Comparison of ENCODE assay signal across 26 mouse cellular contexts in genomic region chr19:10661919-10662318, GRCm38 (mm10). TPM values are rescaled to one million over a fixed set of nuclear protein-coding genes. Genes with fewer than 3 reads are reported as not detected.
DNase-seq lines count a peak whose midpoint lies in the region; ATAC-seq and TF ChIP-seq lines count a peak whose summit lies in the region.
"Had no signal": no experiment of that assay in that cellular context is flagged by ENCODE, and none has a peak within 500 bp of the region (broad histone marks: within the 10 kb centered on the region; RNA-seq: fewer than 3 reads in every experiment).

No protein-coding gene starts in this region.

- 23% methylated on average over 2 of the region's 2 CpGs for WGBS in liver, embryonic 14.5 days (ENCODE audit: insufficient replicate concordance)

- H3K4me1 ChIP-seq in G1E (ENCODE audit: insufficient read depth, low read depth, low read length): peaks cover 86% of the 10 kb centered on the region
- peaks cover 51 to 66% of the 10 kb centered on the region in 2 experiments for H3K4me1 ChIP-seq in liver, embryonic 14.5 days (replicated peaks; ENCODE audit: control insufficient read depth in 2 of 2, insufficient read depth in 2 of 2, low read length in 1 of 2)
- H3K4me1 ChIP-seq: embryonic facial prominence, embryonic 15.5 days; forebrain, embryonic 15.5 days; lung, embryonic 15.5 days; neural tube, embryonic 15.5 days had no signal

- peak; percentile 66 for ATAC-seq in G1E (ENCODE audit: extremely low read depth, insufficient number of reproducible peaks, low FRiP score, poor library complexity, severe bottlenecking)
- ATAC-seq in common myeloid progenitor, adult 5-6 weeks (replicated peaks; ENCODE audit: low read depth, poor library complexity, severe bottlenecking): peak; percentile 73
- ATAC-seq in liver, embryonic 14.5 days (ENCODE audit: insufficient read depth): peak; percentile 69
- ATAC-seq: forebrain, embryonic 15.5 days; inflammation-experienced regulatory T-cells, adult 6 months had no signal

- H3K4me2 ChIP-seq in liver, embryonic 14.5 days (ENCODE audit: low read depth): peak overlapping the region; percentile 61
- H3K4me2 ChIP-seq: embryonic facial prominence, embryonic 15.5 days; forebrain, embryonic 15.5 days; lung, embryonic 15.5 days; neural tube, embryonic 15.5 days had no signal

- intact Hi-C loops in gastrocnemius, adult 2 months (cut with DNase I): no loop called here

- H3K4me3 ChIP-seq in gastrocnemius, adult 2 months: no peak overlapping the region
- no peak overlapping the region; the same call in 1 of the 2 replicates for H3K4me3 ChIP-seq in G1E (ENCODE audit: low read depth, low read length)
- peak overlapping the region in 1 of 2 experiments; percentile 15; a peak in 2 of 4 replicates for H3K4me3 ChIP-seq in liver, embryonic 14.5 days (ENCODE audit: insufficient read depth in 1 of 2, low read depth in 2 of 2, low read length in 2 of 2)
- H3K4me3 ChIP-seq: embryonic facial prominence, embryonic 15.5 days; forebrain, embryonic 15.5 days; lung, embryonic 15.5 days; myocyte; neural tube, embryonic 15.5 days had no signal

- H3K9me3 ChIP-seq in G1E (replicated peaks): no peaks in the 10 kb centered on the region
- H3K9me3 ChIP-seq in liver, embryonic 14.5 days (ENCODE audit: control insufficient read depth, low read length): no peaks in the 10 kb centered on the region
- H3K9me3 ChIP-seq: embryonic facial prominence, embryonic 15.5 days; forebrain, embryonic 15.5 days; lung, embryonic 15.5 days; neural tube, embryonic 15.5 days had no signal

- no peak for TF ChIP-seq CTCF in gastrocnemius, adult 2 months (IDR thresholded peaks at IDR 0.05)
- TF ChIP-seq CTCF in G1E (IDR thresholded peaks at IDR 0.05; ENCODE audit: low read depth, low read length): no peak
- no peak for TF ChIP-seq CTCF in liver, embryonic 14.5 days (IDR thresholded peaks at IDR 0.05; ENCODE audit: low read depth)

- peak; percentile 84 for TF ChIP-seq EP300 in liver, embryonic 14.5 days (IDR thresholded peaks at IDR 0.05; ENCODE audit: low read depth)

- peak overlapping the region; percentile 52 for H3K9ac ChIP-seq in liver, embryonic 14.5 days (replicated peaks)
- H3K9ac ChIP-seq: embryonic facial prominence, embryonic 15.5 days; forebrain, embryonic 15.5 days; lung, embryonic 15.5 days; neural tube, embryonic 15.5 days had no signal

- no peak overlapping the region for H3K27ac ChIP-seq in gastrocnemius, adult 2 months
- H3K27ac ChIP-seq in liver, embryonic 14.5 days: peak overlapping the region; percentile 98
- H3K27ac ChIP-seq: embryonic facial prominence, embryonic 15.5 days; forebrain, embryonic 15.5 days; lung, embryonic 15.5 days; neural tube, embryonic 15.5 days had no signal

- H3K36me3 ChIP-seq in G1E (replicated peaks): peaks cover 3% of the 10 kb centered on the region
- no peaks in the 10 kb centered on the region; the same call in 1 of the 2 replicates for H3K36me3 ChIP-seq in liver, embryonic 14.5 days (replicated peaks; ENCODE audit: control insufficient read depth, insufficient read depth, low read depth)
- H3K36me3 ChIP-seq: embryonic facial prominence, embryonic 15.5 days; forebrain, embryonic 15.5 days; lung, embryonic 15.5 days; neural tube, embryonic 15.5 days had no signal

- DNase-seq in gastrocnemius, adult 2 months: peak; percentile 4
- no peak for DNase-seq in gastrocnemius, postnatal 4 days (ENCODE audit: low spot score in 2 of 2)
- DNase-seq in G1E (ENCODE audit: low spot score): peak; percentile 74
- DNase-seq in liver, embryonic 14.5 days (ENCODE audit: low read depth in 3 of 3, low spot score in 3 of 3): peak; percentile 78 to 81 (median 80)
- no peak for DNase-seq in gastrocnemius, adult 8-10 months (ENCODE audit: low spot score in 2 of 2)
- no peak for DNase-seq in adrenal gland, postnatal 25 days
- no peak for DNase-seq in lung, postnatal 4 days
- DNase-seq: adrenal gland, postnatal 10 days; cerebellum, adult 9-11 months; embryo, embryonic 11 days; heart, adult 18-20 months; heart, postnatal 4 days; kidney, adult 8-10 months; kidney, postnatal 36 days; midbrain, embryonic 14.5 days; thymus, postnatal 4 days had no signal

- no peaks in the 10 kb centered on the region for H3K27me3 ChIP-seq in G1E (ENCODE audit: insufficient read depth, low read length)
- H3K27me3 ChIP-seq in liver, embryonic 14.5 days (ENCODE audit: control insufficient read depth, insufficient read depth, low read length): no peaks in the 10 kb centered on the region
- H3K27me3 ChIP-seq: CH12.LX; embryonic facial prominence, embryonic 15.5 days; forebrain, embryonic 15.5 days; lung, embryonic 15.5 days; neural tube, embryonic 15.5 days had no signal

RNA-seq across cellular contexts. Expression of gene Pga5, which starts 16.0 kb away (rescaled TPM):
- not detected for total RNA-seq in gastrocnemius, adult 2 months (2021)
- total RNA-seq in gastrocnemius, postnatal 4 days (2021): not detected
- total RNA-seq in G1E (2014; fragmentation: Nextera tagmentation) (1.6 and 2.4 TPM in 2 replicates), G1E (2017) (1.6 and 1.9 TPM in 2 replicates)
- 0.14 TPM in 2 replicates for polyA plus RNA-seq in G1E (2012)
- total RNA-seq in common myeloid progenitor, adult 5-6 weeks (2017): not detected in 2 replicates
- 0.02 TPM in 1 of 2 replicates, not detected in the other for polyA plus RNA-seq in liver, embryonic 14.5 days (2012; rRNA removed)
- not detected in 2 replicates for polyA plus RNA-seq in liver, embryonic 14.5 days (2014; fragmentation: Nextera tagmentation; extraction: Ambion mirVana)
- total RNA-seq in gastrocnemius, adult 8-10 months (2022): not detected
- total RNA-seq in adrenal gland, postnatal 25 days (2021): not detected in 2 replicates
- total RNA-seq: adrenal gland, postnatal 10 days; heart, adult 18-20 months; heart, postnatal 4 days; layer of hippocampus, postnatal 25 days had no signal
- polyA plus RNA-seq: embryonic facial prominence, embryonic 15.5 days; forebrain, embryonic 15.5 days; inflammation-experienced regulatory T-cells, adult 6 months; limb, embryonic 11.5 days; lung, embryonic 15.5 days; midbrain, embryonic 14.5 days; neural tube, embryonic 15.5 days had no signal

RNA-seq across cellular contexts. Expression of gene Vps37c, which starts 26.6 kb away (rescaled TPM):
- 10 to 100 TPM; 20.7 to 26.3 TPM for total RNA-seq in gastrocnemius, adult 2 months (2021)
- total RNA-seq in gastrocnemius, postnatal 4 days (2021): 10 to 100 TPM; 24.8 to 25.0 TPM
- 16.3 and 27.1 TPM in 2 replicates for total RNA-seq in G1E (2014; fragmentation: Nextera tagmentation)
- total RNA-seq in G1E (2017): 5.2 TPM in 2 replicates
- 34.9 and 40.0 TPM in 2 replicates for polyA plus RNA-seq in G1E (2012)
- 6.5 and 11.5 TPM in 2 replicates for total RNA-seq in common myeloid progenitor, adult 5-6 weeks (2017)
- 6.0 and 6.3 TPM in 2 replicates for polyA plus RNA-seq in liver, embryonic 14.5 days (2012; rRNA removed)
- 9.3 and 10.4 TPM in 2 replicates for polyA plus RNA-seq in liver, embryonic 14.5 days (2014; fragmentation: Nextera tagmentation; extraction: Ambion mirVana)
- 10 to 100 TPM; 21.1 to 33.7 (median 28.3) TPM for total RNA-seq in gastrocnemius, adult 8-10 months (2022)
- total RNA-seq in adrenal gland, postnatal 25 days (2021): 32.4 and 33.6 TPM in 2 replicates

RNA-seq across cellular contexts. Expression of gene Vwce, which starts 27.9 kb away (rescaled TPM):
- total RNA-seq in gastrocnemius, adult 2 months (2021): not detected
- total RNA-seq in gastrocnemius, postnatal 4 days (2021): under 1 TPM; 0.41 to 0.66 TPM
- total RNA-seq in G1E (2014; fragmentation: Nextera tagmentation): 1.2 and 1.4 TPM in 2 replicates
- 0.06 and 0.16 TPM in 2 replicates for total RNA-seq in G1E (2017)
- polyA plus RNA-seq in G1E (2012): 0.24 and 0.32 TPM in 2 replicates
- total RNA-seq in common myeloid progenitor, adult 5-6 weeks (2017): not detected in 2 replicates
- 6.7 and 8.5 TPM in 2 replicates for polyA plus RNA-seq in liver, embryonic 14.5 days (2012; rRNA removed)
- polyA plus RNA-seq in liver, embryonic 14.5 days (2014; fragmentation: Nextera tagmentation; extraction: Ambion mirVana): 5.4 and 7.4 TPM in 2 replicates
- not detected for total RNA-seq in gastrocnemius, adult 8-10 months (2022)
- 0.43 and 1.4 TPM in 2 replicates for total RNA-seq in adrenal gland, postnatal 25 days (2021)

RNA-seq across cellular contexts. Expression of gene Tkfc, which starts 56.5 kb away (rescaled TPM):
- 1 to 10 TPM; 3.0 to 4.5 TPM for total RNA-seq in gastrocnemius, adult 2 months (2021)
- 10 to 100 TPM; 13.3 to 14.0 TPM for total RNA-seq in gastrocnemius, postnatal 4 days (2021)
- total RNA-seq in G1E (2014; fragmentation: Nextera tagmentation): 10.9 and 11.7 TPM in 2 replicates
- total RNA-seq in G1E (2017): 6.7 and 6.8 TPM in 2 replicates
- polyA plus RNA-seq in G1E (2012): 2.7 and 4.6 TPM in 2 replicates
- 3.5 and 7.3 TPM in 2 replicates for total RNA-seq in common myeloid progenitor, adult 5-6 weeks (2017)
- 11.7 and 13.9 TPM in 2 replicates for polyA plus RNA-seq in liver, embryonic 14.5 days (2012; rRNA removed)
- 15.1 and 15.6 TPM in 2 replicates for polyA plus RNA-seq in liver, embryonic 14.5 days (2014; fragmentation: Nextera tagmentation; extraction: Ambion mirVana)
- 1 to 10 TPM; 3.5 to 4.5 (median 3.6) TPM for total RNA-seq in gastrocnemius, adult 8-10 months (2022)
- 18.0 and 21.7 TPM in 2 replicates for total RNA-seq in adrenal gland, postnatal 25 days (2021)

RNA-seq across cellular contexts. Expression of gene Ddb1, which starts 56.8 kb away (rescaled TPM):
- 100 to 1,000 TPM; 128 to 132 TPM for total RNA-seq in gastrocnemius, adult 2 months (2021)
- total RNA-seq in gastrocnemius, postnatal 4 days (2021): 100 to 1,000 TPM; 338 to 352 TPM
- total RNA-seq in G1E (2014; fragmentation: Nextera tagmentation) (334 and 389 TPM in 2 replicates), G1E (2017) (516 and 542 TPM in 2 replicates)
- 29.5 and 30.8 TPM in 2 replicates for polyA plus RNA-seq in G1E (2012)
- 424 and 475 TPM in 2 replicates for total RNA-seq in common myeloid progenitor, adult 5-6 weeks (2017)
- 66.8 and 91.2 TPM in 2 replicates for polyA plus RNA-seq in liver, embryonic 14.5 days (2012; rRNA removed)
- 133 and 147 TPM in 2 replicates for polyA plus RNA-seq in liver, embryonic 14.5 days (2014; fragmentation: Nextera tagmentation; extraction: Ambion mirVana)
- 100 to 1,000 TPM; 116 to 144 (median 125) TPM for total RNA-seq in gastrocnemius, adult 8-10 months (2022)
- 305 and 314 TPM in 2 replicates for total RNA-seq in adrenal gland, postnatal 25 days (2021)

Comparison
In these comparisons a context has a peak if more than half of its experiments do, and no peak if none do; other contexts are left out.
1. DNase-seq: peak in gastrocnemius, adult 2 months (single experiment), G1E (single experiment) and liver, embryonic 14.5 days (3 of 3); none in gastrocnemius, postnatal 4 days (0 of 2), gastrocnemius, adult 8-10 months (0 of 2), adrenal gland, postnatal 25 days (single experiment) and lung, postnatal 4 days (0 of 2).
2. Peak in every context shown above with its lines, with median percentiles within 50 percentile points of each other: ATAC-seq.